Mouse (Mus musculus): ENCODE results near the gene Mto1.

DNA sequence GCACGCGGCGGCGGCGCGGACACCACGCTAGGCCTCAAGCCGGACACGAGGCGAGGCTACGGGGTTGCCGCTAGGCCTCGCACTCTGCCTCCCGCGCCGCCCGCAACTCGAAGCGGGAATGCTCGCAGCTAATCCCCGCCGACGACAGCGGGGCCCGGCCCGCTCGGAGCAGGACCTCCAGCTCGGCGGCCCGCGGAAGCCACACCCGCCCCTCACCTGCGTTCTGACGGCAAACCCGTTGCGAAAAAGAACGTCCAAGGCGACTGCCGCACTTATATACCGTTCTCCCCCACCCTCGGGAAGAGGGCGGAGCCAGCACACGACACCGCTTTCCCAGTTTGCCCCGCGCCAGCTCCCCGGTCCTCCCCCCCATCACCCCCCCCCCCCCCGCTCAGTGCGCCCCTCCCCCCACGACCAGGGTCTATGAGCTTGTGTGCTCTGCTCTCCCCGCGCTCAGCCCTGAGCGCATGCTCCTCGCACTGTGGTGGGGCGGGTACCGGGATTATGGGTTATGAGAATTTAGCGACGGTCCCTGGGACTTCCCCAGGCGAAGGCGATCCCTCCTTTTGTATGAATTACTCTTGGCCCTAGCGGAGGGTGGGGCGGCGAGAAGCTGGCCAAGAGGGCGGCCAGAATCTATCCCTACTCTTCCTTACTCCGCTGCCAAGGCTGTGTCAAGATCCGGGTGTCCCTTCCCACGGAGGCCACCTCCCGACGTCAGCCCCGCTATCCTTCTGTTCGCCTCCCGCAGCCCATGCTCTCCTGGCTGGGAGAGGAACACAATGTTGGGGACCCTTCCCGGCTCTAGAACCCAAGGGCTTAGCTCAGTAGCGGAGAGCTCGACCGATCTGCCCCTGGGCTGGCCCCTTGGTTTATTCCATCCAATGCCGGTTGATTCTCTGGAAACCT, 33.7 kb downstream of the Mto1 start:
- TF ChIP-seq CTCF (IDR thresholded peaks at IDR 0.05; ENCODE audit: extremely low read depth, insufficient read depth, low read length) = no peak
- peak; percentile 100 for TF ChIP-seq POLR2A (IDR thresholded peaks at IDR 0.05; ENCODE audit: extremely low read depth, insufficient read depth, low read length)

All from cortical plate, adult 2 months (tissue).